Mouse (Mus musculus) ES-Bruce4 (cell line): ENCODE results near the gene Serhl. TPM values are rescaled to one million over a fixed set of nuclear protein-coding genes. Genes with fewer than 3 reads are reported as not detected.

ENCODE experiments used
- H3K27ac ChIP-seq: 2 replicates; pipeline ENCODE4 v1.5.1; 2012; ENCODE audit warnings: low read length, inconsistent platforms; ENCODE audit not compliant: insufficient read depth
- H3K27me3 ChIP-seq: 2 replicates; pipeline ENCODE4 v1.6.1; 2012; ENCODE audit warnings: mild to moderate bottlenecking, low read length, inconsistent platforms; ENCODE audit not compliant: control insufficient read depth, poor library complexity, insufficient read depth, severe bottlenecking
- H3K36me3 ChIP-seq: 2 replicates; pipeline ENCODE4 v1.6.1; 2012; ENCODE audit warnings: inconsistent platforms, mild to moderate bottlenecking, low read length, moderate library complexity; ENCODE audit not compliant: control insufficient read depth, poor library complexity, insufficient read depth, severe bottlenecking
- H3K4me1 ChIP-seq: one replicate; pipeline ENCODE4 v1.8.1; 2011; ENCODE audit warnings: low read length; ENCODE audit not compliant: control insufficient read depth, insufficient read depth
- H3K4me3 ChIP-seq: 2 replicates; pipeline ENCODE4 v1.5.1; 2011; ENCODE audit warnings: low read depth, mild to moderate bottlenecking, low read length
- H3K9ac ChIP-seq: 2 replicates; pipeline ENCODE4 v1.6.1; 2012; ENCODE audit warnings: low read depth, mild to moderate bottlenecking, inconsistent platforms; ENCODE audit not compliant: poor library complexity, severe bottlenecking
- H3K9me3 ChIP-seq: replicated peaks from 2 replicates; pipeline ENCODE4 v1.6.1; 2012; ENCODE audit warnings: mild to moderate bottlenecking, low read length, inconsistent platforms; ENCODE audit not compliant: control insufficient read depth, poor library complexity, insufficient read depth, severe bottlenecking
- CTCF ChIP-seq: IDR thresholded peaks from one replicate; pipeline ENCODE4 v1.8.1; 2011; ENCODE audit warnings: low read depth, low read length
- EP300 ChIP-seq: IDR thresholded peaks from 2 replicates; pipeline ENCODE4 v1.6.1; 2011; ENCODE audit warnings: low read depth, low read length; ENCODE audit not compliant: insufficient read depth
- POLR2A ChIP-seq: IDR thresholded peaks from one replicate; pipeline ENCODE4 v1.8.1; 2011; ENCODE audit warnings: low read length; ENCODE audit not compliant: insufficient read depth
- polyA plus RNA-seq: library from polyadenylated mRNA; stranded (reverse); fragments of >200 nt; gene quantifications from 2 replicates; pipeline ENCODE4 v1.2.4, GENCODE M21; 2011; ENCODE audit warnings: low read depth; ENCODE audit not compliant: missing spikeins, insufficient read depth, insufficient read length

Gene Serhl
- polyA plus RNA-seq, 1 experiment = 20.5 TPM

GRCm38 (mm10) chr15:83150073-83150442 is 60.8 kb downstream of the Serhl start:
- TF ChIP-seq EP300 (no peak), POLR2A (no peak), CTCF (no peak)
- Histone ChIP-seq H3K27ac (peak overlapping the region; percentile 96), H3K36me3 (peaks cover 12% of the 10 kb centered on the region), H3K4me1 (no peaks in the 10 kb centered on the region), H3K9me3 (no peaks in the 10 kb centered on the region), H3K4me3 (peak overlapping the region; percentile 41), H3K27me3 (no peaks in the 10 kb centered on the region), H3K9ac (peak overlapping the region; percentile 58)

GRCm38 (mm10) chr15:83150694-83151093 is 61.4 kb downstream of the Serhl start:
- Histone ChIP-seq H3K9ac (no peak overlapping the region), H3K4me1 (no peaks in the 10 kb centered on the region), H3K27ac (no peak overlapping the region), H3K27me3 (no peaks in the 10 kb centered on the region), H3K9me3 (no peaks in the 10 kb centered on the region), H3K36me3 (peaks cover 10% of the 10 kb centered on the region), H3K4me3 (no peak overlapping the region)
- TF ChIP-seq POLR2A (no peak), EP300 (no peak), CTCF (no peak)

- Histone ChIP-seq H3K9ac (no peak overlapping the region), H3K4me3 (no peak overlapping the region), H3K27me3 (no peaks in the 10 kb centered on the region), H3K9me3 (no peaks in the 10 kb centered on the region), H3K36me3 (no peaks in the 10 kb centered on the region), H3K4me1 (no peaks in the 10 kb centered on the region), H3K27ac (no peak overlapping the region)
- no peak for TF ChIP-seq POLR2A
- TF ChIP-seq CTCF = no peak
- no peak for TF ChIP-seq EP300
These were observed 65.0 kb downstream of the Serhl start for GRCm38 (mm10) chr15:83154309-83154708.

- no peak overlapping the region for H3K27ac ChIP-seq
- no peak for TF ChIP-seq CTCF
- no peak for TF ChIP-seq EP300
- no peak for TF ChIP-seq POLR2A
- H3K4me1 ChIP-seq = no peaks in the 10 kb centered on the region
- H3K9ac ChIP-seq = no peak overlapping the region
- H3K4me3 ChIP-seq = no peak overlapping the region
- no peaks in the 10 kb centered on the region for H3K27me3 ChIP-seq
- no peaks in the 10 kb centered on the region; the same call in 1 of the 2 replicates for H3K36me3 ChIP-seq
- H3K9me3 ChIP-seq = no peaks in the 10 kb centered on the region
These were observed 66.5 kb downstream of the Serhl start for GRCm38 (mm10) chr15:83155672-83156419.

GRCm38 (mm10) chr15:83156929-83157666 is 67.8 kb downstream of the Serhl start:
- no peaks in the 10 kb centered on the region for H3K9me3 ChIP-seq
- no peaks in the 10 kb centered on the region for H3K4me1 ChIP-seq
- H3K9ac ChIP-seq = no peak overlapping the region
- H3K27ac ChIP-seq = peak overlapping the region; percentile 15; the same call in 1 of the 2 replicates
- no peak for TF ChIP-seq POLR2A
- TF ChIP-seq CTCF = peak; percentile 90
- 0 out of 2 replicates have a peak, but pooled peaks have one; percentile 44 for TF ChIP-seq EP300
- H3K36me3 ChIP-seq = peaks cover under 1% of the 10 kb centered on the region; the same call in 1 of the 2 replicates
- no peaks in the 10 kb centered on the region for H3K27me3 ChIP-seq
- no peak overlapping the region for H3K4me3 ChIP-seq

GRCm38 (mm10) chr15:83157667-83158064 is 68.4 kb downstream of the Serhl start:
- Histone ChIP-seq H3K36me3 (peaks cover 2% of the 10 kb centered on the region; the same call in 1 of the 2 replicates), H3K9ac (no peak overlapping the region), H3K4me1 (no peaks in the 10 kb centered on the region), H3K27me3 (no peaks in the 10 kb centered on the region), H3K4me3 (no peak overlapping the region), H3K27ac (peak overlapping the region; percentile 15), H3K9me3 (no peaks in the 10 kb centered on the region)
- TF ChIP-seq EP300 (no peak), CTCF (no peak), POLR2A (no peak)
